Mouse (Mus musculus) midbrain, embryonic 15.5 days (tissue): ENCODE measurements at regions not wholly inside any gene's neighbourhood (a gene's known extent, or its start where the extent isn't known, plus 50 kb on each side); places are given as distances from the start of the nearest gene placed in this dataset.

Experiments used
- ATAC-seq: fragments of 200-750 bp; cut with Nextera tagmentation; replicated peaks from 2 replicates; pipeline ENCODE4 v1.8.0; 2017; ENCODE audit warnings: moderate TSS enrichment
- H3K27ac ChIP-seq: fragments of 300-500 bp; sonication (generic); 2 replicates; pipeline ENCODE4 v1.5.1; 2015; ENCODE audit warnings: mild to moderate bottlenecking, inconsistent platforms
- H3K27me3 ChIP-seq: fragments of 300-500 bp; sonication (generic); replicated peaks from 2 replicates; pipeline ENCODE4 v1.6.1; 2015; ENCODE audit warnings: inconsistent platforms
- H3K36me3 ChIP-seq: fragments of 300-500 bp; sonication (generic); replicated peaks from 2 replicates; pipeline ENCODE4 v1.6.1; 2015; ENCODE audit warnings: inconsistent platforms
- H3K4me1 ChIP-seq: fragments of 300-500 bp; sonication (generic); 2 replicates; pipeline ENCODE4 v1.6.1; 2015; ENCODE audit warnings: inconsistent platforms
- H3K4me2 ChIP-seq: fragments of 300-500 bp; sonication (generic); 2 replicates; pipeline ENCODE4 v1.6.1; 2015; ENCODE audit warnings: inconsistent platforms, mild to moderate bottlenecking, moderate library complexity
- H3K4me3 ChIP-seq: fragments of 300-500 bp; sonication (generic); 2 replicates; pipeline ENCODE4 v1.5.1; 2015; ENCODE audit warnings: mild to moderate bottlenecking, inconsistent platforms
- H3K9ac ChIP-seq: fragments of 300-500 bp; sonication (generic); 2 replicates; pipeline ENCODE4 v1.6.1; 2015; ENCODE audit warnings: mild to moderate bottlenecking, inconsistent platforms
- H3K9me3 ChIP-seq: fragments of 300-500 bp; sonication (generic); 2 replicates; pipeline ENCODE4 v1.6.1; 2016; ENCODE audit warnings: inconsistent platforms
- WGBS: fragments of 180-500 bp; shearing (Covaris S2); methylation state at CpG from one replicate; pipeline ENCODE4 v1.1.7; 2015; ENCODE audit warnings: mixed read lengths; 5-methylcytosine and 5-hydroxymethylcytosine counted together

DNA sequence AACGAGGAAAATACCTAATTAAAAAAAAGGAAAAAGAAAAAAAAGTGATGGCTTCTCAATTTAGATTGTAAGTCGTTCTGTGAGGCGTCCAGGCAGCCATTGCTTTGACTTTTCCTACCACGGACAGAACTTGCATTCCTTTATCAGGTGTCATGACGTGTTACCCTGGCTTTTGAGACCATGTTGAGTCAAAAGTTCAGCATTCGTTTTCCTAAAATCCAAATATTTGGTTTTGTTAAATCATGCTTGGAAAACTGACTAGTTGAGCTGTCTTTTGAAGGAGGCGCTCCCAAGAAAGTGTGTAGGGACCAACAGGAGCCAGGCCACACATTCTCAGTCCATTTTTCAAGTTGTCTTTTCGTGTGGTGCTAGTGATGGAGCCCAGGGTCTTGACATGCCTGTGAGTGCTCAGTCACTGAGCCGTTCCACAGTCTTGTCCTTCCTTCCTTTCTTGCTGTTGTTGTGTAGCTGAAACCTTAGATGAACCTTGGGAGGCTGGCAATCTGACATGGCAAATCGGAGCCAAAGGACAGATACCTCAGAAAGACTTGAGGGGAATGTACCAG, 125.1 kb upstream of the Pik3r1 start:
- ATAC-seq: no peak
- 86% methylated on average over 10 of the region's 10 CpGs for WGBS
- Histone ChIP-seq H3K9ac (no peak overlapping the region), H3K27ac (no peak overlapping the region), H3K9me3 (no peaks in the 10 kb centered on the region), H3K4me2 (no peak overlapping the region), H3K27me3 (no peaks in the 10 kb centered on the region), H3K36me3 (no peaks in the 10 kb centered on the region), H3K4me1 (no peaks in the 10 kb centered on the region), H3K4me3 (no peak overlapping the region)

DNA sequence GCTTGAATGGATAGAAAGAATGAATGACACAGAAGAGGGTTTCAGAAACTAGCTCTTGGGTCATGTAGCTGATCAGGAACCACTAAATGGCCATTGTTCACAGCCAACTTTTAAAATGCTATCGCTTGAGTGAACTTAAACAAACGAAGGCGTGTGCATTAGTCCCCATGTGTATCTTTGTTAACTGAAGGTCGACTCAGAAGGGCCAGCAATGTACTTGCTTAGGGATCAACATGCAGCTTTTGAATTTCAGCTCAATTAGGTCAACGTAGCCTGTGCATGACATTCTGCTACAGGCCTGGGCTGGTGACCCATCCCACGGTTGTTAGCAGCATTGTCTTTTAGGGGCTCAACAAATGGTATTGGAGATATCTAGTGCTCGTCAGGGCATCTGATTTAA, 127.1 kb upstream of the Pik3r1 start:
- no peak for ATAC-seq
- H3K9ac ChIP-seq: no peak overlapping the region
- H3K4me1 ChIP-seq: no peaks in the 10 kb centered on the region
- H3K4me2 ChIP-seq: no peak overlapping the region
- WGBS: 71% methylated on average over 7 of the region's 7 CpGs
- H3K27ac ChIP-seq: no peak overlapping the region
- no peaks in the 10 kb centered on the region for H3K27me3 ChIP-seq
- H3K9me3 ChIP-seq: no peaks in the 10 kb centered on the region
- no peaks in the 10 kb centered on the region for H3K36me3 ChIP-seq
- no peak overlapping the region for H3K4me3 ChIP-seq

DNA sequence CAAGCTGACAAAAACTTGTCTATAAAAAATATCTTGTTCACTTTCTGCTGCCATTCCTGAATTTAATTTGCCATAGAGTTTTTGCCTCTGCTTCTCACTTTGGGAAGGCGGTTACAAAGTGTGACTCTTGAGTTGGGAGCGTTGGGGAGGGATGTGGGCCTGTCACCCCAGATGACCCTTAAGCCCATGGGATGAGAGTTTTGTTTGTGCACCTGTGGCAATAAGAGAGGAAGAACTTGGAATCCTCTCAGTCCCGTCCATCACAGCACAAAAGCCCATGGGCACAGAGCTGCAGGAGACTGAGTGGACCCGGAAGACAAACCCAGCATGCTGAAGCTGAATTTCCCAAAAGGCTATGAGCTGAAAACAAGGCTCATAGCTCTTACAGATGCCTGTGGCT, 127.7 kb upstream of the Pik3r1 start:
- 59% methylated on average over 4 of the region's 4 CpGs for WGBS
- no peaks in the 10 kb centered on the region for H3K4me1 ChIP-seq
- H3K4me2 ChIP-seq: no peak overlapping the region
- H3K36me3 ChIP-seq: no peaks in the 10 kb centered on the region
- no peaks in the 10 kb centered on the region for H3K9me3 ChIP-seq
- H3K4me3 ChIP-seq: no peak overlapping the region
- ATAC-seq: no peak
- no peaks in the 10 kb centered on the region for H3K27me3 ChIP-seq
- no peak overlapping the region for H3K9ac ChIP-seq
- no peak overlapping the region for H3K27ac ChIP-seq

DNA sequence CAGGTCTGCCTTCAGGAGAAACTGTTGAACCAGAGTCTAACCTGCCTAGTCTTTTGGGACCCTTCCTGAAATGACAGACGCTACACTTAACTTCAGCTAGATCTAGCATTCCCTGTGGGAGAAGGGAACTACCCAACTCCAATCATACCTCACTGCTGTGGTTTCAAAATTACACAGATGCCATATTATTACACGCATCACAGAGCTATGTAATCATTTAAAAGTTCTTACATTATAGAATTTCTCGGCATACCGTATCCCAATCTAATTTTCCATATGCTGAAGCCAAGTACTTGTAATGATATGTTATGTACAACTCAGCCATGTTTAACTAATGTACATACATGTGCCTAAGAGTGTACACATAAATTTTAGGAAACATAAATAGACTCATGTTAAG, 128.9 kb upstream of the Pik3r1 start:
- no peak for ATAC-seq
- 93% methylated on average over 4 of the region's 4 CpGs for WGBS
- H3K36me3 ChIP-seq: no peaks in the 10 kb centered on the region
- no peak overlapping the region for H3K9ac ChIP-seq
- H3K27ac ChIP-seq: no peak overlapping the region
- H3K9me3 ChIP-seq: no peaks in the 10 kb centered on the region
- H3K4me1 ChIP-seq: no peaks in the 10 kb centered on the region
- no peaks in the 10 kb centered on the region for H3K27me3 ChIP-seq
- H3K4me3 ChIP-seq: no peak overlapping the region
- no peak overlapping the region for H3K4me2 ChIP-seq

DNA sequence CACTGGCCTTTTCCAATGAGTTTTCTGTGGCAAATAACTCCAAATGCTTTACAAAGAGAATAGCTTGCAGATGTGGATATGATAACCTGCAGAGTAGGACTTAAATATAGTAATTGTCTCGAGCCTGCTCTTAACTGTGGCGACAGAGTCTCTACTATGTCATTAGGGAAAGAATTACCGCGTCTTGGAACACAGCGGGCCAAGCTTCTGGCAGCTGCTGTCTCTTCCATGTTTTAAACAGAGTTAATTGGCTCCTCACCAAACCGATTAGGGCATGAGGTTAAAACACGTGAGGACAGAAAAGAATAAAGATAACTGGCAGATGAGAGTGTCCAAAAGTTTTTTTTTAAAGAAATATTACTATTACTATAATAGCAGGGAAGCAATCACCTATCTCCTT, 134.2 kb upstream of the Pik3r1 start:
- ATAC-seq: no peak
- no peaks in the 10 kb centered on the region for H3K9me3 ChIP-seq
- no peaks in the 10 kb centered on the region for H3K4me1 ChIP-seq
- no peak overlapping the region for H3K4me2 ChIP-seq
- H3K9ac ChIP-seq: no peak overlapping the region
- 62% methylated on average over 7 of the region's 7 CpGs for WGBS
- H3K27me3 ChIP-seq: no peaks in the 10 kb centered on the region
- H3K4me3 ChIP-seq: no peak overlapping the region
- H3K27ac ChIP-seq: no peak overlapping the region
- H3K36me3 ChIP-seq: no peaks in the 10 kb centered on the region

DNA sequence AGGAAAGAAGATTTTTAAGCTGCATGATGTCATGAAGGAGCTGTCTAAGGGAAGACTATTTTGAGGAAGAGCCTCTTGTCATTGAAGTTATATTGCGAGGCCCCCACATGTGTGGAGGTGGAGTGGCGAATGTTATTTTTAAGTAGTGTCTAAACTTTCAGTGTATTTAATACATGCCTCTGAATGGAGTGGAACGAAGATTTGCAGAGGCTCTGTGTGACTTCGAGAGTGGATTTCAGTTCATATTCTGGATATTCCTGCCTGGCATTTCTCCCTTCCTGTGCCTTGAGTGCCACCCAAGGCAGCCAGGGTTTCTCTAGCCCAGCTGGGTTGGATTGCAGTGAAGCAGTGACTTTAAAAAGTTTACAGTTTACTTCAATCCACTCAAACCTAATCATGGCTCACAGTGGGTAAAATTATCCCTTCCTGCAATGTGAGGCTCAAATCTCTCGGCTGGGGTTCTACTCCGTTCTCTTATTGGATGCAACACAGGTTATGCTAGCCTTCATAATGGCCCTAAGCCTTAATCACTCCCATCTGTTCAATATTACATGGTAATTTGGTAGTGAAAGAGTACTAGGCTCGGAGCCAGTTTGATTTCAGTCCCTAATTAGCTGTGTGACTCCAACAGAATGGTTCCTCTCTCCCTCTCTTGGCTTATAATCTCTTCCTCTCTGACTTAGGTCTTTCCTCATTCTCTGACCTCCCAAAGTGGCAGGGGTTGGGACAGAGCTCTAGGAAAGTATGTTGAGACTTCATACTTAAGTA, 138.1 kb upstream of the Pik3r1 start:
- Histone ChIP-seq H3K36me3 (no peaks in the 10 kb centered on the region), H3K4me1 (no peaks in the 10 kb centered on the region), H3K4me2 (no peak overlapping the region), H3K9me3 (no peaks in the 10 kb centered on the region), H3K9ac (no peak overlapping the region), H3K4me3 (no peak overlapping the region), H3K27ac (no peak overlapping the region), H3K27me3 (no peaks in the 10 kb centered on the region)
- ATAC-seq: no peak
- 77% methylated on average over 7 of the region's 7 CpGs for WGBS

DNA sequence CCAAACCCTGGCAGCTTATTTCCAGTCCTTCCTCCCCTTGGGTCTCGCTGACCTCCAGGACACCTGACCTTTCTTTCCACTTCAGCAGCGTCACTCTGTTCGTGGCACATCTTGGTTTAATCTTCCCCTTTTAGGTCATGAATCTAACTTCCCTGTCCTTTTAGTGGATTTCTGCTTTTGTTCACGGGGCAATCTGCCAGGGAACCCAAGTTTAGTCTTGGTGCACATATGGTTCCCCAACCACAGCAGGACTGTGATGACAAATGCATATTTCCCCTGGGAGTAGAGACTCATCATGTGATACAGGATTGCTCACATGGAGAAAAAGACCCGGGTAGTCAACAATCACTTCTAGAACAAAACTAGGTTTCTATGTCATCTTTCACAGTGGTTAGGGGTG, 141.0 kb upstream of the Pik3r1 start:
- no peak for ATAC-seq
- no peaks in the 10 kb centered on the region for H3K4me1 ChIP-seq
- H3K9ac ChIP-seq: no peak overlapping the region
- no peaks in the 10 kb centered on the region for H3K9me3 ChIP-seq
- H3K36me3 ChIP-seq: no peaks in the 10 kb centered on the region
- 82% methylated on average over 5 of the region's 5 CpGs for WGBS
- no peak overlapping the region for H3K27ac ChIP-seq
- H3K4me2 ChIP-seq: no peak overlapping the region
- no peaks in the 10 kb centered on the region for H3K27me3 ChIP-seq
- H3K4me3 ChIP-seq: no peak overlapping the region

DNA sequence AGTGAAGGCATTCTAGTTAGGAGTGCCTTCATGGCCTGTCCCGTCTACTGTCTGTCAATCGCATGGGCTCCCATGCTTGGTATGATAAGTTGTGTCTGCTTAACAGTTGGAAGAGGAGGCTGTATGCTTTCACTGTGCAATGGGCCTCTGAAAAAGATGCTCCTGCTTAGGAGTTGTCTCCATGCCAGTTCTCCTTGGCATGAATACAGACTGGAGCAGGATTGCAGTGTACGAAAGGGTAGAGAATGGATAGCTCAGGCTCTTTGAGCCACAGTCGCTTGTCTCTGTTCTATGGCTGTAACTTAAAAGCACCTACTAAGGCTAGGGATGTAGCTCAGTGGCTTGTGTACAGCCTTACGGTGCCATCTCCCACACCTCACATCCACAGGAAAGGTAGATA, 142.7 kb upstream of the Pik3r1 start:
- Histone ChIP-seq H3K36me3 (no peaks in the 10 kb centered on the region), H3K4me2 (no peak overlapping the region), H3K27me3 (no peaks in the 10 kb centered on the region), H3K27ac (no peak overlapping the region), H3K9me3 (no peaks in the 10 kb centered on the region), H3K4me1 (no peaks in the 10 kb centered on the region), H3K4me3 (no peak overlapping the region), H3K9ac (no peak overlapping the region)
- WGBS: 94% methylated on average over 5 of the region's 5 CpGs
- no peak for ATAC-seq

DNA sequence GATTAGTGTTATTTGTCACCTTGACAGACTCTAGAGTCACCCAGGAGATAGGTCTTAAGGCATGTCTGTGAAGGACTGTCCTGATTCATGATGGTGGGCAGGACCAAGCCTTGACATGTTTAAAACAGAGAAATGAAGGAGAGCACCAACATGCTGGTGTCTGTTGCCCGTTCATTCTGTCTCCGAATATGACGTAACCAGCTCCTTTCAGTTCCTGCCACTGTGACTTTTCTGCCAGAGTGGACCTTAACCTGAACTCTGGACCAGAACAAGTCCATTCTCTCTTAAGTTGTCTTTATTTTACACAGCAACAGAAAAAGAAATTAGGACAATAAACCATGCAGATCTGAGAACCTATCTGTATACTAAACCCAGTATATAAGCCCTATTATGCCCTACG, 146.1 kb upstream of the Pik3r1 start:
- no peaks in the 10 kb centered on the region for H3K27me3 ChIP-seq
- WGBS: 90% methylated on average over 4 of the region's 4 CpGs
- ATAC-seq: no peak

DNA sequence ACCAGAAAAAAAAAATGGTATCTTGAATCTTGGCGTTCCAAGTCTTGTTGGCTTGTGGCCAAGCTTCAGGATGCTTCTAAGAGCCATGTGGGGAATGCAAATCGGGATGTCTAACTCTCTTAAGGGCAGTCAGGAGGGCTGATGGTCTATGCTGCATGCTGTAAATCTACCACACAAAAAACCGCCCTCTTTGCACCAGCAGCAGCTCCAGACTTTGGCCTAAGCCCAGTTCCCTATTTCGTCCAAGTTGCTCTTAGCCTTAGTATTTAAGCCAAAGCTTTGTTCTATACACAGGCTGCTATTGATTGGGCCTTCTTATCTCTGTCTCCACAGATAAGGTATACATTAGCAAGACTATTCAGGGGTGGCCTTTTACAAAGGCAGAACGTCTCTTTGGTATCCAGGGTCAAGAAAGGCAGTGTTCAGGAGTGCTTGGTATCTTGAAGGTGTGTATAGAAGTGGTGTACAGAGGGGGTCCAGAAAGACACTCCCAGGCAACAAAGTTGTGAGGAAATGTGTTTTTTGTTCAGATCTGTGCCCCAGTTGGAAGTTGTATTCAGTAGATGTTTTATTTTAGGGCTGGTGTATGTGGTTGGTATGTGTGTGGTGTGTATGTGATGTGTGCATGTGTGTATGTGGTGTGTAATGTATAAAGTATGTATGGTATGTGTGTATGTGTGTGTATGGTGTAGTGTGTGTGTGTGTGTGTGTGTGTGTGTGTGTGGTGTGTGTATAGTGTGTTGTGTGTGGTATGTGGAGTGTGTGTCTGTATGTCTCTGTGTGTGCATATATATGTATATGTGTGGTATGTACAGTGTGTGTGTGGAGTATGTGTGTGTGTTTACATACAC, 146.9 kb upstream of the Pik3r1 start:
- ATAC-seq: no peak

More for the DNA sequence above, 146.1 kb upstream of the Pik3r1 start:
- Histone ChIP-seq H3K4me2 (no peak overlapping the region), H3K27ac (no peak overlapping the region), H3K4me1 (no peaks in the 10 kb centered on the region), H3K4me3 (no peak overlapping the region), H3K36me3 (no peaks in the 10 kb centered on the region), H3K9ac (no peak overlapping the region), H3K9me3 (no peaks in the 10 kb centered on the region)

DNA sequence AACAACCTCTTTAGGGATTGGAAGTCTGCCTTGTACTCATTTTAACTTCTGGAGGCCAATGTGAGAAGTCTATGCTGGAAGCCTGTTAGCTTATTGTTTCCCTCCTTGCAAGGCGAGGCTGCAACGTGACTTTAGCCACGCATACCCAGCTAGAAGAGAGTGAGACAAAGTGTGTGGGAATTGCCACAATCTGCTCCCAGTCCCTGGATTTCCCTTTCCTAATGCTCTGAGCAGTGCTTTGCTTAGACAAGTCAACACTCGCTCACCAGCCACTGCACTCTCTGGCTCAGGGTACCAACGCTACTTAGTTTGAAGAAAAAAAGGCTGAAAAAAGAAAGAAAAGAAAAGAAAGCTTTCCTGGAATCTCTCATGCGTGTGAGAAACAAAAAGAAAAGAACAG, 147.5 kb upstream of the Pik3r1 start:
- WGBS: 40% methylated on average over 6 of the region's 6 CpGs

More for the DNA sequence above, 146.9 kb upstream of the Pik3r1 start:
- Histone ChIP-seq H3K4me2 (no peak overlapping the region), H3K36me3 (no peaks in the 10 kb centered on the region), H3K27ac (no peak overlapping the region), H3K27me3 (no peaks in the 10 kb centered on the region), H3K4me1 (no peaks in the 10 kb centered on the region), H3K9me3 (no peaks in the 10 kb centered on the region), H3K4me3 (no peak overlapping the region), H3K9ac (no peak overlapping the region)
- WGBS: 50% methylated on average over 5 of the region's 5 CpGs

DNA sequence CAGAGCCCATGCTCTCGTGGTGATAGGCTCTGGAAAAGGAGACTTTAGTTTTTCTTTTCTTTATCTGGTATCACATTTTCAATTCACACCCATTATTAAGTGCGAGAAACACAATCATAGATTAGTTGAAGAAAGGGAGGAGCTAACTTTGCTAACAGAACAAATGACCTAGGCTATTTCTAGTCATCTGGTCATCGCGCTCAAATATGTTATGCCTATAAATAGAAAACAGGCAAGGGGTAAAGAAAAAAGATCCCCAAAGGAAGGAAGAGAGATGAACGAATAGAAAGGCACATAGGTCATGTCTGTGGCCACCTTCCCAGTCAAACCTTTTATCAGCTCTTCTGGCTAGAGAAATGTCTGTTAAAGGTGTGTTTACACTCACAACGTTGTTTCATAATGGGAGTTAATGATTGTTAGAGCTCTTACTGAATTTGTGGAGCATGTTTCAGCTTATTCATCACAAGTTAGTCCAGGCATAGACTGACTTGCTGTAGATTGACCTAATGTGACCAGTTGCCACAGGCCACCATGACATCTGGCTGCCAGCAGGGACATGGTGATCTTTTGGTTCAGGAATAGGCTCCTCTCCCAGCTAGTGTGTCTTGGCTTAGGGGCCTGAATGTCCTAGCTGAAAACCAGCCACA, 148.1 kb upstream of the Pik3r1 start:
- no peaks in the 10 kb centered on the region for H3K27me3 ChIP-seq
- H3K9ac ChIP-seq: no peak overlapping the region
- no peaks in the 10 kb centered on the region for H3K36me3 ChIP-seq
- H3K4me1 ChIP-seq: no peaks in the 10 kb centered on the region
- H3K4me2 ChIP-seq: no peak overlapping the region
- no peaks in the 10 kb centered on the region for H3K9me3 ChIP-seq
- H3K27ac ChIP-seq: no peak overlapping the region
- WGBS: 70% methylated on average over 6 of the region's 6 CpGs
- ATAC-seq: no peak
- H3K4me3 ChIP-seq: no peak overlapping the region

More for the DNA sequence above, 147.5 kb upstream of the Pik3r1 start:
- H3K4me1 ChIP-seq: no peaks in the 10 kb centered on the region
- no peak overlapping the region for H3K4me2 ChIP-seq
- no peak overlapping the region for H3K4me3 ChIP-seq
- H3K36me3 ChIP-seq: no peaks in the 10 kb centered on the region
- H3K9ac ChIP-seq: no peak overlapping the region
- H3K27ac ChIP-seq: no peak overlapping the region
- H3K27me3 ChIP-seq: no peaks in the 10 kb centered on the region
- no peaks in the 10 kb centered on the region for H3K9me3 ChIP-seq
- no peak for ATAC-seq
